Mouse (Mus musculus): ENCODE data around the gene Kcnh2.

The Kcnh2 gene

DNA sequence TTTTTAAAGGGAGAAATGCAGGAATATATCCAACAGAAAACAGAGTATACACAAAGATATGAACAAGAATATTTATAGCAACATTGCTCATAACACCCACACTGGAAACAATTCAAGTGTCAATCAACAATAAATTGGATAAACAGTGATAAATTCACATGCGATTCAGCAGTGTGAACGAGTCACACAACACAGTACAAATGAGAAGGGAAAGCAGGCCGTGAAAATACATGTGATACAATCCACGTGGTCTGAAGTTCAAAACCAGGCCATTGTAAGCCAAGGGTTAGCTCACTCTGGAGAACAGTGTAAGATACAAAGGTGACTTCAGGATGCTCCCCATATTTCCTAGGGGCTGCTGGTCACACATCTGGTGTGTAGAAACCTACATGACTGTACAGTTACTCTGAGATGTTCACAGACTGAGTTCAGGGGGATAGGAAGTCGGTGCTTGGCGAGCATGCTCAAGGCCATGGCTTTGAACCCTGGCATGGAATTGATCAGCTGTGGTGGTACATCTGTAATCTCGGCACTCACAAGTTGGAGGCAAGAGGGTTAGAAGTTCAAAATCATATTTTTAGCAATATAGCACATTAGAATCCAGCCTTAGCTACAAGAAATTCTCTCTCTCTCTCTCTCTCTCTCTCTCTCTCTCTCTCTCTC is 23.4 kb upstream of the Kcnh2 start:
- no peak for DNase-seq

GRCm38 (mm10) chr5:24374216-24374615 is 22.8 kb upstream of the Kcnh2 start:
- DNase-seq, result no peak

- DNase-seq, result no peak
Measured at GRCm38 (mm10) chr5:24373807-24374206, 22.4 kb upstream of the Kcnh2 start.

- DNase-seq, result no peak
Measured at GRCm38 (mm10) chr5:24369767-24370166, 18.4 kb upstream of the Kcnh2 start.

DNA sequence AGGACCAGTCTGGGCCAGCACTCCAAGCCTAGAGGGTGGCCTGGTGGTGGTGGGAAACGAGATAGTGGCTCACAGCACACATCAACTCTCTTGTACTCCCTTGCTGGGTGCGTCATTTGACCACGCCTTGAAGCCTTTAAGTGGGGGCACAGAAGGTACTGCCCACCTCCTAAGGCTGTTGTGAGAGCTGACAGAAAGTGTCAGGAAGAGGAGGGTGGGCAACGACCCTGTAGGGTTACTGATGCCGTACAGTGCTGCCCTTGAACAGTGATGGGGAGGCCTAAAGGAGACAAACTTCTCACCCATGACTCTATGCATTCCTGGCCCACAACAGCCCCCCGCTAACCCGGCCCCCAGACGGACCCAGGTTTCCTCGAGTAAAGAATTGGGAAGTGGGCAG is 15.0 kb upstream of the Kcnh2 start:
- DNase-seq, result no peak

DNA sequence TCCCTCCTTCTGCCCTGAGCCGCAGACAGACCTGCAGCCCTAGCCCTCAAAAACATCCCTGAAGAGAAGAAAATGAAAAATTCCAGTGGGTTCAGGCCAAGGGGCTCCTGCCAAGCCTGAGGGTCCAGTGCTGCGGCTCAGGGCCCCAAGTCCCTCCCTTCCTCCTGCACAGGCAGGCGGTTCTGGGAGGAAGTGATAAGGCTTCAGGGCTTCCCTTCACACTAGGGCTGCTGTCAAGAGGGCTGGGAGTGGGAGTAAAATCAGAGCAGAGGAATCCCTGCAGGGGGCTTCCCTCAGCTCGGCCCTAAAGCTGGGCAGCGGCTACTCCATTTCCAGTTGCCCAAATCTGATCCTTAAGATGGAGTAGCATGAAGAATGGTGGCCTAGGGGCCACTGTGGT is 14.1 kb upstream of the Kcnh2 start:
- DNase-seq, result peak; percentile 42

DNA sequence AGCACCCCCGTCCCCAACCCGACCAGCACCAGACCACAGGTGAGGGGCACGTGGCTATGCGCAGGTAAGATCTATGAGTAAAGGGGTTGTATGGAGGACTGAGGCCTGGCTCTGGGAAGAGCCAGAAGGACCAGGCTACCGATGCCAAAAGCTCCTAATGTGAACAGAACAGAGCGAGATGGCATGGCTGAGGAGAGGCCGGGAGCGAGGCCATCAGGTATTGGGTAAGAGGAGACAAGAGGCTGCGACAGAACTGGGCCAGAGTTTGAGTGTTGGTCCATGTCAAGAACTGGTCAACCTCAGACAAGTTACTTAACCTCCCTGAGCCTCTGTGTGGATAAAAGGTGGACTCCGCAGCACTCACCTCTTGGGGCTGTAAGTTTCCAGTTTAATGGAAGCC is 13.6 kb upstream of the Kcnh2 start:
- no peak for DNase-seq

GRCm38 (mm10) chr5:24364508-24364907 is 13.1 kb upstream of the Kcnh2 start, which contains the start of gene Nos3:
Gene Nos3 (plus strand): TSS chr5:24364810.
- peak; percentile 79 for DNase-seq

DNA sequence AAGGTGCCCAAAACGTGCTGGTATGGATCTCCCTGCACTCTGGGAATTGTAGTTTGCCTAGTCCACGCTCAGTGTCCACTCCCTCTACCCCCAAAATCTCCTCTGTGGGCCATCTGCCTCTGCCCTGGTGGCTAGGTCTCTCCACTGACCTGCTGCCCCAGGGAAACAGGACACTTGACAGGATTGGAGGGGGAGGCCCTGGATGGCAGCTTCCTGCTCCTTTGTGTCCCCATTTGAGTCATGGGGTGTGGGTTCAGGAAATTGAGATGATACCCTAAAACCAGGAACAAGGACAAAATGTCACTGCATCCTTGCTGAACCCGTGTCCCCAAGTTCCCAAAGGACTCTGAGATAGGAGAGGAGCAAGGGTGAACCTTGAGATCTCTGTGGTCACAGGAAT is 12.7 kb upstream of the Kcnh2 start:
- no peak for DNase-seq

DNA sequence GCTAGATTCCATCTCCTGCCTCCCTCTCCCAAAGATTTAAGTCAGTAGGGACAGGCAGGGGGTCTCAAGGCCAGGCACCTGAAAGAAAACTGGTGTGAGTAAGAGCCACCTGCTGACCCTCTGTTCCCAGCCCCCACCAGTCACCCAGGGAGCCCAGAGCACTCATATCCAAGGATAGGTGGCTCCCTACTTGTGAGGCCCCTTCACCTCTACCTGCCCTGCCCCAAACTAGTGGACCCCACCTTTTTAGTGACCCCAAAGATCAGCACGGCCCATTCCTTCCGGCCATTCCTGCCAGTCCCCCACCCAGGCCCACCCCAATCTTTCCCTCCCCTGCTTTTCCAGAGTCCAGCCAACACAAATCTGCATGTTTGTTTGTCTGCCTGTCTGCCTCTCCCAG is 12.1 kb upstream of the Kcnh2 start:
- no peak for DNase-seq

DNA sequence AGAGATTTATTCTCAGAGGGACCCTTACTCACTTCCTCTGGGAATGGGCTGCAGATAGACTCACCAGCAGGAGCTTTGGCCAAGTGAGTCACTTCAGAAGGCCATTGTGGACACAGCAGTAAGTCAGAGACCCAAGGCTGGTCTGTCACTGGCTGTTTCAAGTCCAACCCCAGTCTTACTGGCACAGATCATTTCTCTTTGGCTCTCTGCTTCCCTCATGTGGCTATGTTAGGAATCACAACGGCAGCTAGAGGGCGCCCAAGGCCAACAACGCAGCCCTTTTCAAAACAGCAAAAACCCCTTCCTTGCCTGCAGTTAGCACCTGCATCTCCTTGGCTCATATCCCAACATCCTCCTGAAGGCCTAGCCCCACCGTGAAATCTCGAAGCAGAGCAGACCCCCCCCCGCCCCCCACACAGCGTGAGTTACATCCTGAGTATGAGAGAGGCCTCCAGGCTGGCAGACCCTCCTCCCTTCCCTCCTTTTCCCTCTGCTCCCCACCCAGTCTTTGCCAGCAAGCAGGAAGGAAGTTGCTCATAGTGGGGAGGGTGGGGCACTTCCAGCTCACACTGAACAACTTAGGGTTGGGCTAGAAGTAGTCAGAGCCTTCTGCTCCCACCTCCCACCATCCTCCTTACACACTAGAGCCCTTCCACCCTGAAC is 9.5 kb upstream of the Kcnh2 start:
- DNase-seq, result peak; percentile 90

DNA sequence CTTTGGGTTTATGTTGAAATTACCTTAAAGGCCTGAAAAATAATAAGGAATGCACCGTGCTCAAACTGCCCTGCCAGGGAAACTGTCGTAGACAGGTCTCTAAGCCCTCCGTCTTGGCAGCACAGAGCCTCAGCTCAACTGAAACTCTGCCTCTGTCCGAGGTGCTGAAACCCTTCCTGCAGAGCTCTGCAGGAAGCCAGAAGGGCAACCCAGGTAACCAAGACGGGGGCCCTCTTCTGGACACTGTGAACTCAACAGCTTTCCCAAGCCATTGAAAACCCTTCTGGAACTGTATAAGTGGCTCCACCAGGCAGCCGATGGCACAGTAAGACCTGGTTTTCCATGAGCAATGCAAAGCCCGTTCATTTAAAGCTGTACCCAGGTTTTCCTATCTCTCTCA is 6.1 kb upstream of the Kcnh2 start:
- peak; percentile 94 for DNase-seq

- no peak for DNase-seq
Measured at GRCm38 (mm10) chr5:24356764-24357163, 5.4 kb upstream of the Kcnh2 start.

- peak; percentile 28 for DNase-seq
Measured at GRCm38 (mm10) chr5:24353327-24353726, 1.9 kb upstream of the Kcnh2 start.

DNA sequence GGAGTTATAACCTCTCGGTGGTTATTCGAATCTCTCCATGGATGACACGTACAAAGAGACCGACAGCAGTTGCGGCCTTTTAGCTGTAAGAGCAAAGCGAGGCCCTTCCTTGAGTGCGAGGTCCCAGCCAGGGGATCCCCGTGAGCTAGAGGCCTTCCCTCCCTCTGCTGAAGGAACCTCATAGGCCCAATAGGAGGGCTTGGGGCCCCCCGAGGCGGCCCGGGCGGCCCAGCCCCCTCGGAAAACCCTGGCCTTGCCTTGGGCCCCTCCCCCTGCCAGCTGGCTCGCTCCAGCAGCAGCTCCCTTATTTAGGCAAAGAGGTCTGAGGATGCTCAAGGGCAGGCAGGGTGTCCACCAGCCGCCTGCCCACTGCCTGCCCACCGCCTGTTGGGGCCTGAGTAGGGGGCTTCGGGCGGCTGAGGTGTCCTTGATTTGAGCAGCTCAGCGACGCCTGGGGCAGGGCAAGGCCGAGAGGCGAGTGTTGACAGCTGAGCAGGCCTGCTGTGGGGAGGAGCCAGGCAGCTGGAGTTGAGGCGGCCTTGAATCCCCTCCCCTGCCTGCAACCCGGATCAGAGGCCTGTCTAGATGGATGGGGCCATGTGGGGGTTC is 951 bp upstream of the Kcnh2 start:
- DNase-seq, result peak; percentile 80

DNA sequence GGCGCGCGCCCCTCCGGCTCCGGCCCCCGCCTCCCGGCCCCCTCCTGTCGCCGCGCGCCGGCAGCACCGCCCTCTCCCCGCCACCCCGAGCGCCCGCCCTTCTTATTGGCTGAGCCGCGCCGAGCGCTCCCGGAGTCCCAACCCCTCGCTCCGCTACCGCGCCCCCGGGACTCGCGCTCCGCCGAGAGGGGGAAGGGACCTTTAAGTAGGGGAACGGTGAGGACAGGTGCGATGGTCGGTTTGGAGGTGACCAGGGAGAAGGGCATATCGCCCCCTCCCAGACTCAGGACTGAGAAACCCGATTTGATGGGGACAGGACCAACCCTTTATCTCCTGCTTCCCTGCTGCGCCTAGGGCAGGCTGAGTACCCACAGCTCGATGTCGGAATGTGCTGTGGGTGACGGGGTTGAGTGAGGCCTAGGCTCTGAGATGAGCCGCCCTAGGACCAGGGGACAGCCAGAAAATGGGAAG is 332 bp upstream of the Kcnh2 start:
- peak; percentile 92 for DNase-seq

DNA sequence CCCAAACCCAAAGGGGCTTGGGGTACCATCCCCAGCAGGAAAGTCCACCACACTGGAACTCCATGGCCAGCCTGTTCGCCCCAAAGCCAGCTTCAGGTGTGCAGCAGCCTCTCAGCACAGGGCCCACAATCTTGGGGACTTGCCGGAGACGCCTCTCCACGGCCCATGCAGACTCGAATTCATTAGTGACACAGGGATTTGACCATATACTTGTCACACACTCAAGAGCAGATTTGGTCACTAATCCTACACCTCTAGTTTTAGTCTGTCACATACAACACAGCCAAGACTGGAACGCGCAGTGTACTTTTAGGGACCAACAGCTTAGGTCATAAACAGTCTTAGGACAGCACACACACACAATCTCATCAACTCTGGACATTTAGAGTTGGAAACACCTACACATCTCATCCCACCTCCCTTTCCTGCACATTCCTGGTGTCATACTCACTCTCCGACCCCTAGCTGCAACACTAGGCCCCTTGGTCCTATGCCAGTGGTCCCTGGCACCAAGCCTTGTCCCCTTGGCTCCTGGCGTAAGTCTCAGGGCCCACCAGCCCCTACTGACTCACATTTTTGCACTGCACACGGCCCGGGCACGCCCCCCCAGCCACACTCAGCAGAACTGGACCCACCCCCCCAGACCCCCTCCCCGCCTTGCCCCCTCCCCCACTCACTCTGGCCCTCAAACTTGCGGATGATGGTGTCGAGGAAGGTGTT is 713 bp downstream of the Kcnh2 start:
- DNase-seq, result peak; percentile 51

DNA sequence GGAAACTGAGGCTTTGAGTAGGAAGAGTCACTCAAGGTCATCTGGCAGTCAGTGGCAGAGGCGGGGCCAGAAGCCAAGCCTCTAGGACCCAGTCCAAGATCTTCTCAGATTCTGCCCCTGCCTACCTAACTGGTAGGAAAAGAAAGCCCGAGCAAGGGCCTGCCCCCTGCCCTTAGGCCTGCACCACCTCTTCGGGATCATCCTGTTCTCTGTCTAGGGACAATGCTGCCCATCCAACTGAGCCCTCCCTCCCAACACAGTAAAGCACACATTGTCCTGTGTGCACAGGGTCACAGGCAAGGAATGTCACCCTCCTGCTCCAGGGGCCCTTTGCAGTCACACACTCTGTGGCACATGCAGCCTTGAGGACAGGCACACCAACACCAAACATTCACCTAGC is 1.3 kb downstream of the Kcnh2 start:
- no peak for DNase-seq

DNA sequence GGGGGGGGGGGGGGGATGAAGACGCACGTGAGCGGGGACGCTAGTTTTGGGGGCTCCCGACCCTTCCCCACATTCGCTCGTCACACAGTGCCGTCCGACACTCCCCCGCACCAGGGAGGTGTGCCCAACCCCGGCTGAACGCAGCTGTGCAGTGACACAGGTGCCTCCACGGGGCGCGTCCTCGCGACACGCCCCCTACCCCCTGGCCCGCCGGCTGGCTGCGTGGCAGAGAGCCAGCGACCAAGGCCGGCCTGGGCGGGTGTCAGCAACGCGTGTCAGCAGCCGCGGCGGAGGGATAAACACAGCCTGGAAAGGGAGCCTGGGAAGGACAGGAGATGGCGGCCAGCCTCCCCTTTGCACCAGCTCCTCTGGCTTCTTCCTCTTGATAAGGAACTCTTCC is 2.9 kb downstream of the Kcnh2 start:
- peak; percentile 63 for DNase-seq

DNA sequence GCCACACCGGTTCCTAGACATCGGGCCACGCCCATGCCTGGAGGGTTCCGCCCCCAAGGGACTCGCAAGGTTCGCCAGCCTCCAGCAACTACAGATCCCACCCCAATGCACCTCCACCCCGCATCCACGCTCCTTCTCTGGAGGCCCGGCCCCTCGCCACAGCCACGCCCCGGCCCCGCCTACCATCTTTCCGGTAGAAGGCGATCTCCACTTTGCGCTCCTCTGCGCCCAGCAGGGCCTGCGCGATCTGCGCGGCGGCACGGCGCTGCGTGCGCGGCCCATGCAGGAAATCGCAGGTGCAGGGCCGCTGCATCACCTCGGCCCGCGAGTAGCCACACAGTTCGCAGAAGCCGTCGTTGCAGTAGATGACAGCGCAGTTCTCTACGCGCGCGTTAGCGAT is 3.3 kb downstream of the Kcnh2 start:
- DNase-seq, result peak; percentile 87

DNA sequence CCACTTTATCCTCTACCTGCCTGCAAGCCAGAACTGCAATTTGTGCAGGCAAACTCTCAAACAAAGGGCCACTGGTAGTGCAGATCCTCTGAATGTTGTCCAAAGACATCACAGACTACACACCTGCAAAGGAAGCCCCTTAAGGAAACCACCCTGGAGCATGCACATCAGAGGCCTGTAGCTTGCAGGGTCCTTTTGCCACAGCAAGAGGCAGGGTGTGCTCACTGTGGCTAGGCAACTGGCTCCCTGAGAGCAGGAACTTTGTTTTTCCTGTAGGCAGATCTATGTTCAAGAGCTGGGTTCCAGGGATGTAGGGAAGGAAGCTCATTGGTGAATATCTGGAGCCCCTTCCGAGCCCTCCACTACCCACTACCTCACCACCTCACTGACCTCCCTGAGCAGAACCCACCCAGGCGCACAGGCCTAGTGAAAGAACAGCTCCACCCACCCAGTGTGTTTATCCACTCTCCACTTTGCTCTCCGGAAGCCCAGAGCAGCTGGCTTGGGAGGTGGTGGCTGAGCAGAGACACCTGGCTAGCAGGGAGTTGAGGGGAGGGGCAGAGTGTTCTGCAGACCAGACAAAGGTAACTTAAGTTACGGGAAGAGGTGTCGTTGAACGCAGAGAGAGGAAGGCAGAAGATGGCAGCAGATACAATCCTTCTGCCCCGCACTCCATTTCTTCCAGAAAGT is 4.1 kb downstream of the Kcnh2 start:
- no peak for DNase-seq

- DNase-seq, result no peak
Measured at GRCm38 (mm10) chr5:24346313-24346712, 5.1 kb downstream of the Kcnh2 start.

DNA sequence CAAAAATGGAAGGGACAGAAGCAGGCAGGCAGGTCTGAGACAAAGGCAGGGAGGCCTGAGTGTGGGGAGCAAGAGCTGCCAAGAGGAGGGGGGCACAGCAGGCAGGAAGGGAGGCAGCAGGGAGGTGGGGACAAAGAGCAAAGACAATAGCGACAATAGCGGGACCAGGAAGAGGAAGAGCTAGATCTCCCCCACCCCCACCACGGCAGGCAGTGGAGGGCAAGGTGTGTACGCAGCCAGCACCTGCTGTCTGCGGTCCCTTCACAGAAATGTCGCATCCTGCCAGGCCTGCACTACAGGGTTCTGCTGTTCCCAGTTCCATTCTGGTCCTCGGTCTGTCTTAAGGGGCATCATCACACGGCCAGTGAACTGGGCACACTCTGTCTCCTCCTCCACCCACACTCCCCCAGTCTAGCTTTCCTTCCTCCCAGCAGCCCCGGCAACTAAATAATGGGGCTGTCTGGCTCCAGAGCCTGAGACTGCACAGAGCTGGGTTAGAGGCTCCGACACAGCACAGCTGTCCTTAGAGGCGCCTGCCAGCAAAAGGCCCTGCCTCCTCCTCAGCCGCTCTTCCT is 6.8 kb downstream of the Kcnh2 start:
- peak; percentile 84 for DNase-seq

Measured in kidney, postnatal 10 days (tissue).